In the genomic region with DNA sequence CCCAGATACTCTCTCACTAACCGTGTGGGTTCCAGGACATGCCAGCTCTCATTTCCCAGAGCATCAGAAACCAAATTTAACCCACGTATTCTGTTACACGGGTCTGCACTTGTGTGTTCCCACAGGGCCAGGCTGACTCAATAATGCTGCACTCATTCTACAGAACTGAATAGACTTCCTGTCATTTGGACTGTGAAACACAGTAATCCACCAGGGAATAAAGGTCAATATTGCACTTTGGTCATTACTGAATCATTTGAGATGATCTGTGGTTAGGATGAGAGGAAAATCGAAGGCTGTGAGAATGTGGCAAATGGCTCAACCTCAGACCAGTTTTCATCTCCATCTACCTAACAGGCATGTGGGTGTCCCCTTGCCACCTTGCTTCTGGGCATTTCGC, we compare ENCODE assay signal across 24 mouse cellular contexts. TPM values are rescaled to one million over a fixed set of nuclear protein-coding genes. Genes with fewer than 3 reads are reported as not detected.
A peak's percentile ranks its signal among the peaks of the same experiment; 100 is the strongest.
DNase-seq lines count a peak whose midpoint lies in the region; ATAC-seq and TF ChIP-seq lines count a peak whose summit lies in the region.
"Had no signal": no experiment of that assay in that cellular context is flagged by ENCODE, and none has a peak within 500 bp of the region (broad histone marks: within the 10 kb centered on the region; RNA-seq: fewer than 3 reads in every experiment).

No protein-coding gene starts in this region.

- H3K79me2 ChIP-seq in liver, adult 2 months (ENCODE audit: control insufficient read depth, insufficient read depth, low read length): peaks cover 36% of the 10 kb centered on the region

- no peaks in the 10 kb centered on the region for H3K27me3 ChIP-seq in liver, adult 2 months (ENCODE audit: control insufficient read depth, insufficient read depth, low read length)
- H3K27me3 ChIP-seq in liver, embryonic 11.5 days (replicated peaks; ENCODE audit: control insufficient read depth, insufficient read depth, low read length): no peaks in the 10 kb centered on the region
- H3K27me3 ChIP-seq: embryonic facial prominence, embryonic 12.5 days had no signal

- H3K9ac ChIP-seq in liver, adult 2 months (ENCODE audit: low read depth, low read length): no peak overlapping the region
- no peak overlapping the region for H3K9ac ChIP-seq in liver, embryonic 11.5 days (ENCODE audit: low read depth, low read length)
- H3K9ac ChIP-seq: embryonic facial prominence, embryonic 12.5 days; forebrain, embryonic 12.5 days; heart, embryonic 15.5 days; hindbrain, embryonic 14.5 days had no signal

- H3K4me2 ChIP-seq in liver, embryonic 11.5 days: no peak overlapping the region
- H3K4me2 ChIP-seq: embryonic facial prominence, embryonic 12.5 days; forebrain, embryonic 12.5 days; heart, embryonic 11.5 days; heart, embryonic 15.5 days; hindbrain, embryonic 14.5 days had no signal

- no peak for TF ChIP-seq CTCF in gastrocnemius, adult 2 months (IDR thresholded peaks at IDR 0.05)
- TF ChIP-seq CTCF in liver, adult 2 months (IDR thresholded peaks at IDR 0.05; ENCODE audit: low read depth, low read length): no peak

- intact Hi-C loops in gastrocnemius, adult 2 months (cut with DNase I): loop anchor here (5.0 kb wide), 1 partner anchor 37 kb away; no protein-coding TSS in a partner anchor

- H3K27ac ChIP-seq in gastrocnemius, adult 2 months: peak overlapping the region; percentile 76
- H3K27ac ChIP-seq in liver, adult 2 months (replicated peaks; ENCODE audit: insufficient read depth, low read depth, low read length): peak overlapping the region; percentile 30
- no peak overlapping the region for H3K27ac ChIP-seq in liver, embryonic 11.5 days (ENCODE audit: low read depth, low read length)
- H3K27ac ChIP-seq: embryonic facial prominence, embryonic 12.5 days; forebrain, embryonic 12.5 days; heart, adult 2 months; heart, embryonic 15.5 days; hindbrain, embryonic 14.5 days had no signal

- H3K36me3 ChIP-seq in liver, adult 2 months (ENCODE audit: control insufficient read depth, insufficient read depth, low read length): peaks cover 42% of the 10 kb centered on the region
- peaks cover 7% of the 10 kb centered on the region; the same call in 1 of the 2 replicates for H3K36me3 ChIP-seq in liver, embryonic 11.5 days (ENCODE audit: control insufficient read depth, insufficient read depth, low read length)
- H3K36me3 ChIP-seq: G1E; heart, embryonic 15.5 days had no signal

- peaks cover 29% of the 10 kb centered on the region; the same call in 1 of the 2 replicates for H3K4me1 ChIP-seq in liver, adult 2 months (ENCODE audit: control insufficient read depth, insufficient read depth, low read length)
- no peaks in the 10 kb centered on the region for H3K4me1 ChIP-seq in liver, embryonic 11.5 days (replicated peaks; ENCODE audit: control insufficient read depth, insufficient read depth, low read length)
- H3K4me1 ChIP-seq: heart, embryonic 15.5 days had no signal

- H3K4me3 ChIP-seq in gastrocnemius, adult 2 months: peak overlapping the region; percentile 13; the same call in 1 of the 2 replicates
- H3K4me3 ChIP-seq in liver, adult 2 months (ENCODE audit: insufficient read depth, low read depth, low read length): no peak overlapping the region
- H3K4me3 ChIP-seq in liver, embryonic 11.5 days (ENCODE audit: low read depth, low read length): no peak overlapping the region
- H3K4me3 ChIP-seq: embryonic facial prominence, embryonic 12.5 days; forebrain, embryonic 12.5 days; heart, adult 2 months; heart, embryonic 15.5 days had no signal

- peak; percentile 9 for DNase-seq in embryo, embryonic 10 days (ENCODE audit: low spot score)
- no peak for DNase-seq in embryo, embryonic 9.5 days (ENCODE audit: extremely low spot score)
- peak; percentile 30 for DNase-seq in gastrocnemius, adult 2 months
- DNase-seq in gastrocnemius, adult 8-10 months (ENCODE audit: low spot score in 2 of 2): no peak
- DNase-seq in liver, adult 2 months (ENCODE audit: extremely low read depth, low read depth, low spot score): peak; percentile 91
- no peak for DNase-seq in liver, embryonic 11.5 days (ENCODE audit: low spot score)
- peak; percentile 29 for DNase-seq in NIH3T3 (ENCODE audit: low read depth)
- no peak for DNase-seq in spleen, adult 12 weeks (ENCODE audit: low spot score)
- DNase-seq: adrenal gland, postnatal 10 days; B cell, adult 2 months; cerebellum, adult 11-12 months; cerebellum, adult 9-10 months; cerebellum, postnatal 25 days; gastrocnemius, postnatal 10 days; heart, adult 2 months; heart, postnatal 14 days had no signal

- no peak for ATAC-seq in liver, embryonic 11.5 days (replicated peaks; ENCODE audit: low FRiP score)
- ATAC-seq: CD4-positive, CD25-positive, alpha-beta regulatory T cell, adult 4 months; forebrain, embryonic 16.5 days had no signal

- WGBS in liver, adult 2 months: 24% methylated on average over 5 of the region's 5 CpGs
- WGBS in liver, embryonic 11.5 days: 89% methylated on average over 5 of the region's 5 CpGs

- H3K9me3 ChIP-seq in liver, embryonic 11.5 days (ENCODE audit: control insufficient read depth, low read length): no peaks in the 10 kb centered on the region
- H3K9me3 ChIP-seq: embryonic facial prominence, embryonic 12.5 days; forebrain, embryonic 12.5 days; heart, embryonic 15.5 days had no signal

- TF ChIP-seq POLR2A in liver, adult 2 months (IDR thresholded peaks at IDR 0.05; ENCODE audit: extremely low read depth, insufficient read depth, low read length): no peak

RNA-seq across cellular contexts. Expression of a gene that starts 16.2 kb away (rescaled TPM):
- 10 to 100 TPM; 20.0 to 22.9 TPM for total RNA-seq in gastrocnemius, adult 2 months (2021)
- total RNA-seq in gastrocnemius, adult 8-10 months (2022): 10 to 100 TPM; 16.1 to 25.6 (median 17.8) TPM
- total RNA-seq in liver, adult 2 months (2014; rRNA removed): 84.4 and 94.6 TPM in 2 replicates
- 49.6 and 55.8 TPM in 2 replicates for polyA plus RNA-seq in liver, adult 2 months (2012; rRNA removed)
- 17.0 and 18.2 TPM in 2 replicates for polyA plus RNA-seq in liver, embryonic 11.5 days (2014; fragmentation: Nextera tagmentation; extraction: Ambion mirVana)
- polyA plus RNA-seq: G1E had no signal

Comparison
In these comparisons a context has a peak if more than half of its experiments do, and no peak if none do; other contexts are left out.
1. DNase-seq: peak in embryo, embryonic 10 days (single experiment), gastrocnemius, adult 2 months (single experiment), liver, adult 2 months (single experiment) and NIH3T3 (single experiment); none in embryo, embryonic 9.5 days (single experiment), gastrocnemius, adult 8-10 months (0 of 2), liver, embryonic 11.5 days (single experiment) and spleen, adult 12 weeks (single experiment).